7 mouse cellular contexts compared by ENCODE assay signal in the genomic region with DNA sequence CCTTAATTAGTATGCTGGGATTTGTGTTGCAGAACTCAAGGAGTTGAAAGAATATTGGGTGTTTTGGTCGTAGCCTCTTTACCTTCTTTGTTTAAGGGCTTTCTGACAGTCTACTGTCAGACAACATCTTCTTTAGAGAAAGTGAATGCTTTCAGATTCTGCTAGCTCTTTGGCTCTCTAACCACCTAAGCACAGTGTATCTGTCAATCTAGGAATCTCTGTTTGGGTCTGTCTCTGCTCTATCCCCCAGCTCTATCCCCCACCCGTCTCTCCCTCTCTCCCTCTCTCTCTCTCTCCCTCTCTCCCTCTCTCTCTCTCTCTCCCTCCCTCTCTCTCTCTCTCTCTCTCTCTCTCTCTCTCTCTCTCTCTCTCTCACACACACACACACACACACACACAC.
DNase-seq lines count a peak whose midpoint lies in the region; ATAC-seq and TF ChIP-seq lines count a peak whose summit lies in the region.
"Not testable (repeated sequence)": the region's sequence is repeated elsewhere in the genome, so short reads cannot be mapped to it uniquely, and the experiment has no call there.

No protein-coding gene starts in this region.

- H3K9ac ChIP-seq in ES-Bruce4 (ENCODE audit: low read depth, poor library complexity, severe bottlenecking) (peak overlapping the region; percentile 97), ES-E14 (ENCODE audit: insufficient read depth, low read depth, low read length, poor library complexity, severe bottlenecking) (peak overlapping the region; percentile 91; the same call in 1 of the 2 replicates)
- H3K9ac ChIP-seq in hindbrain, embryonic 13.5 days; hindbrain, embryonic 14.5 days: not testable (repeated sequence)

- H3K4me3 ChIP-seq in E14TG2a.4 (replicated peaks; ENCODE audit: low read length) (peak overlapping the region; percentile 88), ES-Bruce4 (ENCODE audit: low read depth, low read length) (peak overlapping the region; percentile 100), ES-E14 (ENCODE audit: insufficient read depth in 1 of 2, low read depth in 1 of 2, low read length in 2 of 2, poor library complexity in 1 of 2, severe bottlenecking in 1 of 2) (peak overlapping the region; percentile 79 to 87)
- H3K4me3 ChIP-seq in hindbrain, embryonic 13.5 days; hindbrain, embryonic 14.5 days (replicated peaks; ENCODE audit: low read length): not testable (repeated sequence)

- not testable (repeated sequence) for H3K27me3 ChIP-seq in E14TG2a.4 (ENCODE audit: insufficient read depth, low read length); ES-Bruce4 (ENCODE audit: control insufficient read depth, insufficient read depth, low read length, poor library complexity, severe bottlenecking); hindbrain, embryonic 13.5 days; hindbrain, embryonic 14.5 days (ENCODE audit: control insufficient read depth, insufficient read depth, low read length)

- H3K9me3 ChIP-seq in E14TG2a.4 (ENCODE audit: low read length); ES-Bruce4 (replicated peaks; ENCODE audit: control insufficient read depth, insufficient read depth, low read length, poor library complexity, severe bottlenecking); ES-E14 (ENCODE audit: control insufficient read depth, insufficient read depth, low read depth, low read length); hindbrain, embryonic 13.5 days; hindbrain, embryonic 14.5 days (ENCODE audit: control insufficient read depth, low read length): not testable (repeated sequence)

- TF ChIP-seq CTCF in E14TG2a.4 (conservative IDR thresholded peaks at IDR 0.05; ENCODE audit: low read length); ES-Bruce4 (IDR thresholded peaks at IDR 0.05; ENCODE audit: low read depth, low read length): not testable (repeated sequence)

- 0 out of 2 replicates have a peak, but pooled peaks have one; percentile 56 for ATAC-seq in hindbrain, embryonic 13.5 days (ENCODE audit: low FRiP score)
- peak; percentile 57; the same call in 1 of the 2 replicates for ATAC-seq in hindbrain, embryonic 14.5 days (ENCODE audit: low FRiP score)

- DNase-seq in ES-E14 (ENCODE audit: low read depth, low spot score); hindbrain, embryonic 14.5 days (ENCODE audit: low spot score): not testable (repeated sequence)
- peak; percentile 26 for DNase-seq in R1 (ENCODE audit: low read depth, low spot score)
- peak; percentile 28 for DNase-seq in ZHBTc4 (ENCODE audit: low read depth, low spot score)

- H3K27ac ChIP-seq in ES-Bruce4 (ENCODE audit: insufficient read depth, low read length) (peak overlapping the region; percentile 86), ES-E14 (ENCODE audit: insufficient read depth, low read depth, low read length, poor library complexity, severe bottlenecking) (peak overlapping the region; percentile 50; the same call in 1 of the 2 replicates)
- H3K27ac ChIP-seq in hindbrain, embryonic 13.5 days; hindbrain, embryonic 14.5 days: not testable (repeated sequence)

- H3K36me3 ChIP-seq in E14TG2a.4 (ENCODE audit: insufficient read depth, low read length); ES-Bruce4 (ENCODE audit: control insufficient read depth, insufficient read depth, low read length, poor library complexity, severe bottlenecking); ES-E14 (ENCODE audit: control insufficient read depth, insufficient read depth, low read length, poor library complexity, severe bottlenecking); hindbrain, embryonic 13.5 days; hindbrain, embryonic 14.5 days (replicated peaks; ENCODE audit: control insufficient read depth, insufficient read depth): not testable (repeated sequence)

- peaks cover 12% of the 10 kb centered on the region for H3K4me1 ChIP-seq in E14TG2a.4 (replicated peaks; ENCODE audit: low read depth, low read length)
- not testable (repeated sequence) for H3K4me1 ChIP-seq in ES-Bruce4 (ENCODE audit: control insufficient read depth, insufficient read depth, low read length); ES-E14 (ENCODE audit: control insufficient read depth in 2 of 2, insufficient read depth in 2 of 2, low read length in 2 of 2, poor library complexity in 1 of 2); hindbrain, embryonic 13.5 days (replicated peaks); hindbrain, embryonic 14.5 days (replicated peaks; ENCODE audit: control insufficient read depth, insufficient read depth, low read length)

- not testable (repeated sequence) for H3K4me2 ChIP-seq in hindbrain, embryonic 13.5 days; hindbrain, embryonic 14.5 days (replicated peaks)

- WGBS in hindbrain, embryonic 13.5 days = 69% methylated on average over 2 of the region's 2 CpGs
- 65% methylated on average over 2 of the region's 2 CpGs for WGBS in hindbrain, embryonic 14.5 days

- not testable (repeated sequence) for TF ChIP-seq POLR2A in ES-Bruce4 (IDR thresholded peaks at IDR 0.05; ENCODE audit: insufficient read depth, low read length)

- in situ Hi-C loops in ES-E14 (cut with MboI; ENCODE audit: low sequenced_read_pairs in 2 of 2, unreplicated experiment in 2 of 2) = not testable (repeated sequence)

- TF ChIP-seq EP300 in ES-Bruce4 (IDR thresholded peaks at IDR 0.05; ENCODE audit: insufficient read depth, low read depth, low read length) = not testable (repeated sequence)
